Mouse (Mus musculus): ENCODE measurements at regions not wholly inside any gene's neighbourhood (a gene's known extent, or its start where the extent isn't known, plus 50 kb on each side); places are given as distances from the start of the nearest gene placed in this dataset.

GRCm38 (mm10) chrX:164745552-164746217 lies 234.5 kb downstream of the Mospd2 start:
- no peaks in the 10 kb centered on the region for H3K36me3 ChIP-seq (ENCODE audit: insufficient read depth, low read length)
- ATAC-seq (replicated peaks; ENCODE audit: low FRiP score, low read depth): no peak
- no peaks in the 10 kb centered on the region for H3K9me3 ChIP-seq (replicated peaks; ENCODE audit: low read length)
- no peaks in the 10 kb centered on the region for H3K4me1 ChIP-seq (replicated peaks; ENCODE audit: insufficient read depth, low read length)
- WGBS: 75% methylated on average over 1 of the region's 1 CpGs
- no peak overlapping the region for H3K27ac ChIP-seq
- H3K9ac ChIP-seq (ENCODE audit: low read depth, low read length): no peak overlapping the region
- H3K27me3 ChIP-seq (ENCODE audit: insufficient read depth, low read length): no peaks in the 10 kb centered on the region
- DNase-seq (ENCODE audit: low spot score): no peak
- TF ChIP-seq CTCF (IDR thresholded peaks at IDR 0.05; ENCODE audit: low read depth): no peak
- H3K4me3 ChIP-seq (replicated peaks; ENCODE audit: low read depth, low read length): no peak overlapping the region
- H3K4me2 ChIP-seq (ENCODE audit: low read length): no peak overlapping the region

All from kidney, postnatal 0 days (tissue).